Mouse (Mus musculus) CH12.LX (cell line): ENCODE data around the gene Lmntd2. TPM values are rescaled to one million over a fixed set of nuclear protein-coding genes. Genes with fewer than 3 reads are reported as not detected.
A peak's percentile ranks its signal among the peaks of the same experiment; 100 is the strongest.

Experiments used
- DNase-seq: peaks from one replicate; pipeline ENCODE4 v3.0.0-alpha.2; 2013; ENCODE audit errors: extremely low read depth
- H3K27ac ChIP-seq: 2 replicates; pipeline ENCODE4 v1.5.1; 2012; ENCODE audit warnings: low read depth, mild to moderate bottlenecking, control low read depth, moderate library complexity; ENCODE audit not compliant: insufficient read depth
- H3K27me3 ChIP-seq: replicated peaks from 2 replicates; pipeline ENCODE3; 2012; ENCODE audit warnings: inconsistent platforms
- H3K36me3 ChIP-seq, 2 experiments: replicated peaks in 1 of 2; 2 replicates each; pipeline versions ENCODE3 to v1.6.1; 2012; ENCODE audit warnings: inconsistent platforms in 1 of 2, low read length in 1 of 2, mild to moderate bottlenecking in 1 of 2, mixed read lengths in 1 of 2, moderate library complexity in 1 of 2; ENCODE audit not compliant: control insufficient read depth in 1 of 2, insufficient read depth in 1 of 2
- H3K4me1 ChIP-seq, 2 experiments: 2 replicates each; pipeline ENCODE4 v1.6.1; 2012; ENCODE audit warnings: inconsistent platforms in 1 of 2, moderate library complexity in 1 of 2; ENCODE audit not compliant: insufficient read depth in 2 of 2, control insufficient read depth in 1 of 2
- H3K4me2 ChIP-seq: 2 replicates; pipeline ENCODE4 v1.6.1; 2012; ENCODE audit warnings: low read depth, mild to moderate bottlenecking, control low read depth; ENCODE audit not compliant: poor library complexity, insufficient read depth, severe bottlenecking
- H3K4me3 ChIP-seq, 3 experiments: fragments of 150-350 bp in 1 of 3; sonication (generic) in 1 of 3; replicated peaks in 1 of 3; 2 replicates each; pipeline versions ENCODE3 to v1.5.1; 2011 to 2012; ENCODE audit warnings: low read depth in 2 of 3, low read length in 2 of 3, mild to moderate bottlenecking in 2 of 3, moderate library complexity in 2 of 3, control low read depth in 1 of 3, improper control_type of control experiment in 1 of 3, inconsistent platforms in 1 of 3, mixed read lengths in 1 of 3; ENCODE audit not compliant: poor library complexity in 1 of 3
- H3K79me2 ChIP-seq: replicated peaks from 2 replicates; pipeline ENCODE4 v1.6.1; 2012; ENCODE audit warnings: mild to moderate bottlenecking, moderate library complexity; ENCODE audit not compliant: control insufficient read depth, poor library complexity, insufficient read depth, severe bottlenecking; ENCODE audit errors: extremely low read depth
- H3K9ac ChIP-seq: 2 replicates; pipeline ENCODE4 v1.6.1; 2012; ENCODE audit warnings: low read depth, mild to moderate bottlenecking, control low read depth, moderate library complexity; ENCODE audit not compliant: insufficient read depth
- H3K9me3 ChIP-seq: replicated peaks from 2 replicates; pipeline ENCODE3; 2012; ENCODE audit warnings: low read length, inconsistent platforms, mixed read lengths
- BHLHE40 ChIP-seq: IDR thresholded peaks from 2 replicates; pipeline ENCODE4 v1.6.1; 2011; ENCODE audit warnings: mild to moderate bottlenecking, low read depth, low read length, improper control_type of control experiment
- CHD2 ChIP-seq: IDR thresholded peaks from 2 replicates; pipeline ENCODE4 v1.6.1; 2011; ENCODE audit warnings: low read length, improper control_type of control experiment
- CTCF ChIP-seq, 2 experiments: IDR thresholded peaks in 1 of 2; conservative IDR thresholded peaks in 1 of 2; 2 replicates each; pipeline ENCODE4 v1.5.1; 2011 to 2012; ENCODE audit warnings: low read depth in 2 of 2, low read length in 2 of 2, improper control_type of control experiment in 1 of 2, inconsistent platforms in 1 of 2, mild to moderate bottlenecking in 1 of 2, moderate library complexity in 1 of 2
- E2F4 ChIP-seq: IDR thresholded peaks from 2 replicates; pipeline ENCODE4 v1.6.1; 2011; ENCODE audit warnings: low read depth, low read length, improper control_type of control experiment; ENCODE audit not compliant: insufficient replicate concordance
- ELF1 ChIP-seq: IDR thresholded peaks from 2 replicates; pipeline ENCODE4 v1.6.1; 2014; ENCODE audit warnings: low read depth, mild to moderate bottlenecking, inconsistent platforms, low read length, improper control_type of control experiment
- ETS1 ChIP-seq: conservative IDR thresholded peaks from 2 replicates; pipeline ENCODE4 v1.6.1; 2012; ENCODE audit warnings: low read depth, mild to moderate bottlenecking, inconsistent platforms, low read length, improper control_type of control experiment, moderate library complexity
- GABPA ChIP-seq: IDR thresholded peaks from 2 replicates; pipeline ENCODE4 v1.6.1; 2012; ENCODE audit warnings: low read depth, low read length, improper control_type of control experiment, inconsistent platforms; ENCODE audit not compliant: insufficient replicate concordance
- HCFC1 ChIP-seq: IDR thresholded peaks from 2 replicates; pipeline ENCODE4 v1.6.1; 2012; ENCODE audit warnings: low read depth, mild to moderate bottlenecking, inconsistent platforms, low read length, improper control_type of control experiment
- JUN ChIP-seq: IDR thresholded peaks from 2 replicates; pipeline ENCODE4 v1.6.1; 2011; ENCODE audit warnings: low read depth, mild to moderate bottlenecking, low read length, improper control_type of control experiment, moderate library complexity; ENCODE audit not compliant: insufficient read depth
- JUND ChIP-seq: conservative IDR thresholded peaks from 2 replicates; pipeline ENCODE4 v1.6.1; 2011; ENCODE audit warnings: low read depth, low read length, improper control_type of control experiment
- MAX ChIP-seq: IDR thresholded peaks from 2 replicates; pipeline ENCODE4 v1.6.1; 2011; ENCODE audit warnings: low read length, improper control_type of control experiment
- MEF2A ChIP-seq: IDR thresholded peaks from 2 replicates; pipeline ENCODE4 v1.6.1; 2014; ENCODE audit warnings: low read depth, mild to moderate bottlenecking, inconsistent platforms, low read length, improper control_type of control experiment, borderline replicate concordance
- MXI1 ChIP-seq: IDR thresholded peaks from 2 replicates; pipeline ENCODE4 v1.6.1; 2011; ENCODE audit warnings: mild to moderate bottlenecking, low read depth, low read length, improper control_type of control experiment
- MYC ChIP-seq: IDR thresholded peaks from 2 replicates; pipeline ENCODE4 v1.6.1; 2011; ENCODE audit warnings: low read depth, mild to moderate bottlenecking, improper control_type of control experiment, low read length
- NRF1 ChIP-seq: IDR thresholded peaks from 2 replicates; pipeline ENCODE4 v1.6.1; 2014; ENCODE audit warnings: low read depth, mild to moderate bottlenecking, inconsistent platforms, low read length, improper control_type of control experiment, moderate library complexity
- POLR2A ChIP-seq: IDR thresholded peaks from 2 replicates; pipeline ENCODE4 v1.6.1; 2011; ENCODE audit warnings: low read depth, mild to moderate bottlenecking, improper control_type of control experiment, low read length
- POLR2AphosphoS2 ChIP-seq: IDR thresholded peaks from 2 replicates; pipeline ENCODE4 v1.6.1; 2011; ENCODE audit warnings: low read depth, low read length, improper control_type of control experiment
- SIN3A ChIP-seq: IDR thresholded peaks from 2 replicates; pipeline ENCODE4 v1.6.1; 2012; ENCODE audit warnings: low read length, improper control_type of control experiment, inconsistent platforms
- SMC3 ChIP-seq: IDR thresholded peaks from 2 replicates; pipeline ENCODE4 v1.6.1; 2011; ENCODE audit warnings: low read depth, low read length, improper control_type of control experiment
- TCF12 ChIP-seq: IDR thresholded peaks from 2 replicates; pipeline ENCODE4 v1.6.1; 2014; ENCODE audit warnings: low read depth, mild to moderate bottlenecking, inconsistent platforms, low read length, improper control_type of control experiment
- USF2 ChIP-seq: conservative IDR thresholded peaks from 2 replicates; pipeline ENCODE4 v1.6.1; 2011; ENCODE audit warnings: low read depth, low read length, improper control_type of control experiment
- ZC3H11A ChIP-seq: IDR thresholded peaks from 2 replicates; pipeline ENCODE4 v1.6.1; 2012; ENCODE audit warnings: low read depth, mild to moderate bottlenecking, inconsistent platforms, low read length, improper control_type of control experiment
- ZKSCAN1 ChIP-seq: IDR thresholded peaks from 2 replicates; pipeline ENCODE4 v1.6.1; 2012; ENCODE audit warnings: low read depth, inconsistent platforms, low read length, improper control_type of control experiment, borderline replicate concordance
- ZMIZ1 ChIP-seq: IDR thresholded peaks from 2 replicates; pipeline ENCODE4 v1.6.1; 2012; ENCODE audit warnings: low read depth, mild to moderate bottlenecking, inconsistent platforms, low read length, improper control_type of control experiment
- ZNF384 ChIP-seq: IDR thresholded peaks from 2 replicates; pipeline ENCODE4 v1.6.1; 2012; ENCODE audit warnings: low read depth, low read length, improper control_type of control experiment, inconsistent platforms
- dilution Hi-C: fragments of 300-500 bp; cut with MboI; formaldehyde crosslinking; loops from 2 replicates; pipeline ENCODE4 v1.14.3; 2020; ENCODE audit warnings: low sequenced_read_pairs; ENCODE audit not compliant: extremely low pct_unique_long_range_greater_than_20kb, extremely low pct_ligation_motif_present
- in situ Hi-C: fragments of 300-500 bp; cut with MboI; formaldehyde crosslinking; loops from 3 replicates; pipeline ENCODE4 v1.14.3; 2019; ENCODE audit warnings: low sequenced_read_pairs, low pct_ligation_motif_present, low pct_unique_long_range_greater_than_20kb, mixed read lengths
- polyA plus RNA-seq: library from polyadenylated mRNA; unstranded; fragments of >175 nt; gene quantifications from 2 replicates; pipeline ENCODE4 v1.2.1, GENCODE M21; 2012; ENCODE audit warnings: low read depth; ENCODE audit not compliant: insufficient read length
- total RNA-seq, 2 experiments: library from RNA; depleted of rRNA; stranded (reverse); fragments of 300-350 nt in 1 of 2; fragments of >200 nt in 1 of 2; gene quantifications; 2 replicates each; pipeline ENCODE4 v1.2.3; 2012 to 2014

The Lmntd2 gene
- total and polyA plus RNA-seq, 3 experiments: 0.89 to 1.1 (median 0.97) TPM

GRCm38 (mm10) chr7:141175068-141175467 is 38.8 kb downstream of the Lmntd2 start:
- no peak for TF ChIP-seq MXI1
- peak; percentile 25; the same call in 1 of the 2 replicates for TF ChIP-seq SMC3
- TF ChIP-seq ZNF384: no peak
- TF ChIP-seq POLR2A: no peak
- no peak for TF ChIP-seq E2F4
- TF ChIP-seq CHD2: no peak
- TF ChIP-seq ZKSCAN1: no peak
- TF ChIP-seq ETS1: no peak
- TF ChIP-seq GABPA: no peak
- no peak for TF ChIP-seq ZC3H11A
- TF ChIP-seq ZMIZ1: no peak
- peak in 1 of 2 experiments; percentile 48; a peak in 2 of 4 replicates for TF ChIP-seq CTCF (conservative IDR thresholded peaks at IDR 0.05 in 1 of 2, IDR thresholded peaks at IDR 0.05 in 1 of 2; ENCODE audit: low read depth in 2 of 2, low read length in 2 of 2)
- dilution Hi-C loops: no loop called here

GRCm38 (mm10) chr7:141173323-141173850 is 40.5 kb downstream of the Lmntd2 start:
- TF ChIP-seq HCFC1: no peak
- no peak for TF ChIP-seq BHLHE40
- TF ChIP-seq USF2: no peak
- TF ChIP-seq MAX: no peak
- no peak for TF ChIP-seq MEF2A
- TF ChIP-seq JUN: no peak
- no peak for TF ChIP-seq JUND
- TF ChIP-seq ZC3H11A: no peak
- no peak for TF ChIP-seq ELF1
- no peak for TF ChIP-seq ETS1
- no peak for TF ChIP-seq NRF1
- TF ChIP-seq TCF12: no peak
- no peak for TF ChIP-seq SIN3A
- TF ChIP-seq MYC: no peak
- no peak for TF ChIP-seq POLR2AphosphoS2
- H3K4me2 ChIP-seq: peak overlapping the region; percentile 76
- no peaks in the 10 kb centered on the region for H3K27me3 ChIP-seq
- in situ Hi-C loops: loop anchor here (10.0 kb wide), 1 partner anchor 329 kb away; the partner anchor contains the start of genes Odf3 and Scgb1c1
- H3K9me3 ChIP-seq: no peaks in the 10 kb centered on the region
- peak overlapping the region; percentile 95 for H3K9ac ChIP-seq
- dilution Hi-C loops: no loop called here
- peaks cover 4% of the 10 kb centered on the region for H3K79me2 ChIP-seq
- no peaks in the 10 kb centered on the region for H3K36me3 ChIP-seq
- DNase-seq: no peak
- H3K27ac ChIP-seq: no peak overlapping the region
- H3K4me1 ChIP-seq: peaks cover 11 to 36% of the 10 kb centered on the region in 2 experiments
- peak overlapping the region; percentile 60 to 93 (median 72) for H3K4me3 ChIP-seq

More at GRCm38 (mm10) chr7:141175068-141175467, 38.8 kb downstream of the Lmntd2 start:
- H3K9ac ChIP-seq: no peak overlapping the region
- in situ Hi-C loops: loop anchor here (10.0 kb wide), 1 partner anchor 330 kb away; the partner anchor contains the start of genes Odf3 and Scgb1c1
- H3K36me3 ChIP-seq: no peaks in the 10 kb centered on the region
- DNase-seq: no peak
- no peaks in the 10 kb centered on the region for H3K27me3 ChIP-seq
- H3K4me3 ChIP-seq: no peak overlapping the region
- no peaks in the 10 kb centered on the region for H3K9me3 ChIP-seq
- no peak overlapping the region for H3K27ac ChIP-seq
- H3K4me1 ChIP-seq: peaks cover 11 to 22% of the 10 kb centered on the region in 2 experiments
- H3K4me2 ChIP-seq: no peak overlapping the region
- peaks cover 3% of the 10 kb centered on the region; the same call in 1 of the 2 replicates for H3K79me2 ChIP-seq
